Mouse (Mus musculus): Measurements from ENCODE around the gene Gm3468. TPM values are rescaled to one million over a fixed set of nuclear protein-coding genes. Genes with fewer than 3 reads are reported as not detected.
A peak's percentile ranks its signal among the peaks of the same experiment; 100 is the strongest.
"Not testable (repeated sequence)": the region's sequence is repeated elsewhere in the genome, so short reads cannot be mapped to it uniquely, and the experiment has no call there.

Gene Gm3468
- 2.0 and 3.1 TPM in 2 replicates for polyA plus RNA-seq (2014; fragmentation: Nextera tagmentation; extraction: Ambion mirVana)

GRCm38 (mm10) chr14:6108272-6108925, at the start of gene Gm3468:
Gene Gm3468 (minus strand): TSS chr14:6108665.
- peak; percentile 93 for ATAC-seq (ENCODE audit: low FRiP score)
- H3K27me3 ChIP-seq (ENCODE audit: control insufficient read depth, insufficient read depth, low read length); H3K4me1 ChIP-seq (replicated peaks; ENCODE audit: control insufficient read depth, insufficient read depth, low read length); H3K36me3 ChIP-seq (ENCODE audit: control insufficient read depth, insufficient read depth, low read length); H3K9ac ChIP-seq (ENCODE audit: low read depth, low read length); H3K27ac ChIP-seq (ENCODE audit: low read depth, low read length); H3K9me3 ChIP-seq (ENCODE audit: control insufficient read depth, low read length): not testable (repeated sequence)
- H3K4me3 ChIP-seq (ENCODE audit: low read depth, low read length) = peak within 1 kb of the TSS; percentile 26
- H3K4me2 ChIP-seq (replicated peaks; ENCODE audit: low read depth, low read length) = peak within 1 kb of the TSS; percentile 36
- peak; percentile 86 for DNase-seq (ENCODE audit: low spot score)
- 2% methylated on average over 28 of the region's 51 CpGs for WGBS

DNA sequence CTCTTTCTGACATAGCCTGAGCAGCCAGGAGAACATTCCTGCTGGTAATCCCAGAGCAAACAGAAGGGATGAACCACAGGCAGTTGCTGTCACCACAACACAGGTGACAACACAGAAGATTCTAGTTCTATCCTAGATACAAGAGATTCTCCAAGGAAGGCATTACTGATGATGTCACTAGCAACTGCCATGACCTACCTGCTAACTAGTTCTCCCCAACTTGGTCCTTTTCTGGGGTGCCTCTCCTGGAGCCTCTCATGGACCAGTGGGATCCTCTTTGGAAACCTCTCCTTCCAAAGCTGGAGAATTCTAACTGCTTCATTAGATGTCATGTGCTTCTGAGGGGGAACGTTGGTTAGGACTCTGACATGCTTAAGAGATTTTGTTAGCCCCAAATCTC, 17.2 kb upstream of the Gm3468 start, which contains the start of gene Gm3476:
Gene Gm3476 (minus strand): TSS at position 101 of the 400 bp plus-strand sequence.
- H3K9ac ChIP-seq (ENCODE audit: low read depth, low read length); H3K4me2 ChIP-seq (replicated peaks; ENCODE audit: low read depth, low read length); H3K4me1 ChIP-seq (replicated peaks; ENCODE audit: control insufficient read depth, insufficient read depth, low read length); ATAC-seq (ENCODE audit: low FRiP score); H3K27ac ChIP-seq (ENCODE audit: low read depth, low read length); H3K9me3 ChIP-seq (ENCODE audit: control insufficient read depth, low read length); H3K27me3 ChIP-seq (ENCODE audit: control insufficient read depth, insufficient read depth, low read length); H3K36me3 ChIP-seq (ENCODE audit: control insufficient read depth, insufficient read depth, low read length); DNase-seq (ENCODE audit: low spot score); H3K4me3 ChIP-seq (ENCODE audit: low read depth, low read length): not testable (repeated sequence)
- WGBS = no CpG with 5 or more reads among the region's 1 CpGs

GRCm38 (mm10) chr14:6107500-6107899, 965 bp downstream of the Gm3468 start:
- ATAC-seq (ENCODE audit: low FRiP score); H3K9ac ChIP-seq (ENCODE audit: low read depth, low read length); H3K27ac ChIP-seq (ENCODE audit: low read depth, low read length); H3K27me3 ChIP-seq (ENCODE audit: control insufficient read depth, insufficient read depth, low read length); H3K36me3 ChIP-seq (ENCODE audit: control insufficient read depth, insufficient read depth, low read length); H3K4me1 ChIP-seq (replicated peaks; ENCODE audit: control insufficient read depth, insufficient read depth, low read length); H3K9me3 ChIP-seq (ENCODE audit: control insufficient read depth, low read length): not testable (repeated sequence)
- Histone ChIP-seq H3K4me3 (ENCODE audit: low read depth, low read length) (peak overlapping the region; percentile 26; the same call in 1 of the 2 replicates), H3K4me2 (replicated peaks; ENCODE audit: low read depth, low read length) (peak overlapping the region; percentile 36)
- peak; percentile 1 for DNase-seq (ENCODE audit: low spot score)
- 13% methylated on average over 8 of the region's 9 CpGs for WGBS

GRCm38 (mm10) chr14:6093842-6094241, 14.6 kb downstream of the Gm3468 start, which contains the start of gene Gm8206:
Gene Gm8206 (minus strand): TSS chr14:6093942.
- not testable (repeated sequence) for H3K9ac ChIP-seq (ENCODE audit: low read depth, low read length); H3K36me3 ChIP-seq (ENCODE audit: control insufficient read depth, insufficient read depth, low read length); DNase-seq (ENCODE audit: low spot score); H3K4me1 ChIP-seq (replicated peaks; ENCODE audit: control insufficient read depth, insufficient read depth, low read length); H3K9me3 ChIP-seq (ENCODE audit: control insufficient read depth, low read length); H3K27me3 ChIP-seq (ENCODE audit: control insufficient read depth, insufficient read depth, low read length); ATAC-seq (ENCODE audit: low FRiP score); H3K27ac ChIP-seq (ENCODE audit: low read depth, low read length); H3K4me3 ChIP-seq (ENCODE audit: low read depth, low read length); H3K4me2 ChIP-seq (replicated peaks; ENCODE audit: low read depth, low read length)
- WGBS = 98% methylated on average over 2 of the region's 3 CpGs

DNA sequence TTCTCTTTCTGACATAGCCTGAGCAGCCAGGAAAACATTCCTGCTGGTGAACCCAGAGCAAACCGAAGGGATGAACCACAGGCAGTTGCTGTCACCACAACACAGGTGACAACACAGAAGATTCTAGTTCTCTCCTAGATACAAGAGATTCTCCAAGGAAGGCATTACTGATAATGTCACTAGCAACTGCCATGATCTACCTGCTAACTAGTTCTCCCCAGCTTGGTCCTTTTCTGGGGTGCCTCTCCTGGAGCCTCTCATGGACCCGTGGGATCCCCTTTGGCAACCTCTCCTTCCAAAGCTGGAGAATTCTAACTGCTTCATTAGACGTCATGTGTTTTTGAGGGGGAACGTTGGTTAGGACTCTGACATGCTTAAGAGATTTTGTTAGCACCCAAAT, 50.3 kb downstream of the Gm3468 start, which contains the start of gene Gm6337:
Gene Gm6337 (minus strand): TSS at position 101 of the 400 bp plus-strand sequence.
- H3K36me3 ChIP-seq (ENCODE audit: control insufficient read depth, insufficient read depth, low read length); H3K4me3 ChIP-seq (ENCODE audit: low read depth, low read length); H3K4me2 ChIP-seq (replicated peaks; ENCODE audit: low read depth, low read length); H3K9me3 ChIP-seq (ENCODE audit: control insufficient read depth, low read length); ATAC-seq (ENCODE audit: low FRiP score); H3K27ac ChIP-seq (ENCODE audit: low read depth, low read length); H3K4me1 ChIP-seq (replicated peaks; ENCODE audit: control insufficient read depth, insufficient read depth, low read length); DNase-seq (ENCODE audit: low spot score); H3K27me3 ChIP-seq (ENCODE audit: control insufficient read depth, insufficient read depth, low read length); H3K9ac ChIP-seq (ENCODE audit: low read depth, low read length): not testable (repeated sequence)
- 85% methylated on average over 2 of the region's 4 CpGs for WGBS

Other genes starting within 250 kb of the Gm3468 start
- gene Gm8237, start 228.3 kb downstream of the Gm3468 start, polyA plus RNA-seq (2014; fragmentation: Nextera tagmentation; extraction: Ambion mirVana) = 0.10 TPM in 1 of 2 replicates, not detected in the other
- gene Gm3248, start 146.9 kb downstream of the Gm3468 start, polyA plus RNA-seq (2014; fragmentation: Nextera tagmentation; extraction: Ambion mirVana) = 0.57 and 1.3 TPM in 2 replicates
- gene Gm3453, start 129.5 kb downstream of the Gm3468 start, polyA plus RNA-seq (2014; fragmentation: Nextera tagmentation; extraction: Ambion mirVana) = not detected in 2 replicates
- gene Gm6337, start 50.4 kb downstream of the Gm3468 start, polyA plus RNA-seq (2014; fragmentation: Nextera tagmentation; extraction: Ambion mirVana) = not detected in 2 replicates
- gene Gm8206, start 14.7 kb downstream of the Gm3468 start, polyA plus RNA-seq (2014; fragmentation: Nextera tagmentation; extraction: Ambion mirVana) = 0.34 and 0.49 TPM in 2 replicates
- not detected in 2 replicates for gene Gm3476, start 17.1 kb upstream of the Gm3468 start, polyA plus RNA-seq (2014; fragmentation: Nextera tagmentation; extraction: Ambion mirVana)
- gene Gm21560, start 110.6 kb upstream of the Gm3468 start, polyA plus RNA-seq (2014; fragmentation: Nextera tagmentation; extraction: Ambion mirVana) = not detected in 2 replicates
- 2.0 and 2.3 TPM in 2 replicates for gene Gm3411, start 178.6 kb upstream of the Gm3468 start, polyA plus RNA-seq (2014; fragmentation: Nextera tagmentation; extraction: Ambion mirVana)
- gene Gm21103, start 196.2 kb upstream of the Gm3468 start, polyA plus RNA-seq (2014; fragmentation: Nextera tagmentation; extraction: Ambion mirVana) = not detected in 2 replicates
- not detected in 2 replicates for gene Gm3618, start 235.0 kb upstream of the Gm3468 start, polyA plus RNA-seq (2014; fragmentation: Nextera tagmentation; extraction: Ambion mirVana)

Data from hindbrain, embryonic 11.5 days (tissue).